Mouse (Mus musculus) kidney, embryonic 15.5 days (tissue): ENCODE measurements around the gene Nupr1l. TPM values are rescaled to one million over a fixed set of nuclear protein-coding genes. Genes with fewer than 3 reads are reported as not detected.

Source experiments
- ATAC-seq: fragments of 200-750 bp; cut with Nextera tagmentation; replicated peaks from 2 replicates; pipeline ENCODE4 v1.8.0; 2017; ENCODE audit warnings: moderate TSS enrichment; ENCODE audit not compliant: low FRiP score
- H3K27ac ChIP-seq: fragments of 300-500 bp; sonication (generic); 2 replicates; pipeline ENCODE4 v1.5.1; 2015; ENCODE audit warnings: mild to moderate bottlenecking, inconsistent platforms
- H3K27me3 ChIP-seq: fragments of 300-500 bp; sonication (generic); 2 replicates; pipeline ENCODE4 v1.6.1; 2015; ENCODE audit warnings: inconsistent platforms
- H3K36me3 ChIP-seq: fragments of 300-500 bp; sonication (generic); 2 replicates; pipeline ENCODE4 v1.6.1; 2015; ENCODE audit warnings: inconsistent platforms
- H3K4me1 ChIP-seq: fragments of 300-500 bp; sonication (generic); 2 replicates; pipeline ENCODE4 v1.6.1; 2015; ENCODE audit warnings: inconsistent platforms
- H3K4me2 ChIP-seq: fragments of 300-500 bp; sonication (generic); 2 replicates; pipeline ENCODE4 v1.6.1; 2015; ENCODE audit warnings: moderate library complexity, mild to moderate bottlenecking, inconsistent platforms
- H3K4me3 ChIP-seq: fragments of 300-500 bp; sonication (generic); replicated peaks from 2 replicates; pipeline ENCODE4 v1.5.1; 2015; ENCODE audit warnings: mild to moderate bottlenecking, inconsistent platforms
- H3K9ac ChIP-seq: fragments of 300-500 bp; sonication (generic); 2 replicates; pipeline ENCODE4 v1.6.1; 2015; ENCODE audit warnings: mild to moderate bottlenecking, inconsistent platforms
- H3K9me3 ChIP-seq: fragments of 300-500 bp; sonication (generic); replicated peaks from 2 replicates; pipeline ENCODE4 v1.6.1; 2016; ENCODE audit warnings: inconsistent platforms
- WGBS: fragments of 180-500 bp; shearing (Covaris S2); methylation state at CpG from one replicate; pipeline ENCODE4 v1.1.7; 2015; ENCODE audit warnings: mixed read lengths; 5-methylcytosine and 5-hydroxymethylcytosine counted together
- polyA plus RNA-seq: library from polyadenylated mRNA; unstranded; fragments of >200 nt; fragmentation: Nextera tagmentation; extraction: Ambion mirVana; gene quantifications from 2 replicates; pipeline ENCODE4 v1.2.1, GENCODE M21; 2015

Gene Nupr1l
- 3.6 and 4.2 TPM in 2 replicates for polyA plus RNA-seq

- peak within 1 kb of the TSS; percentile 96 for H3K27ac ChIP-seq
- no peaks in the 10 kb centered on the region for H3K36me3 ChIP-seq
- peak within 1 kb of the TSS; percentile 74 for H3K4me3 ChIP-seq
- under 1% methylated on average over 57 of the region's 63 CpGs for WGBS
- no peaks in the 10 kb centered on the region for H3K9me3 ChIP-seq
- H3K4me2 ChIP-seq, result peak within 1 kb of the TSS; percentile 90
- H3K9ac ChIP-seq, result peak within 1 kb of the TSS; percentile 85
- peaks cover 18% of the 10 kb centered on the region for H3K4me1 ChIP-seq
- H3K27me3 ChIP-seq, result no peaks in the 10 kb centered on the region
- peak; percentile 98 for ATAC-seq
Observed at GRCm38 (mm10) chr5:129908242-129908965, at the start of gene Nupr1l. Nupr1l (plus strand) TSS chr5:129908540.

- no peak overlapping the region for H3K27ac ChIP-seq
- peaks cover 52% of the 10 kb centered on the region for H3K36me3 ChIP-seq
- H3K4me1 ChIP-seq, result peaks cover 4% of the 10 kb centered on the region; the same call in 1 of the 2 replicates
- no peak overlapping the region for H3K9ac ChIP-seq
- no peak overlapping the region for H3K4me2 ChIP-seq
- H3K4me3 ChIP-seq, result no peak overlapping the region
- no peak for ATAC-seq
- no peaks in the 10 kb centered on the region for H3K9me3 ChIP-seq
- 94% methylated on average over 6 of the region's 6 CpGs for WGBS
- no peaks in the 10 kb centered on the region for H3K27me3 ChIP-seq
Observed at GRCm38 (mm10) chr5:129862325-129862724, 46.0 kb upstream of the Nupr1l start.

- H3K9me3 ChIP-seq, result no peaks in the 10 kb centered on the region
- no peak overlapping the region for H3K9ac ChIP-seq
- 10% methylated on average over 18 of the region's 18 CpGs for WGBS
- no peak overlapping the region for H3K27ac ChIP-seq
- H3K36me3 ChIP-seq, result peaks cover 34% of the 10 kb centered on the region
- H3K4me2 ChIP-seq, result 0 out of 2 replicates have a peak overlapping the region, but pooled peaks have one; percentile 20
- peaks cover 4% of the 10 kb centered on the region; the same call in 1 of the 2 replicates for H3K4me1 ChIP-seq
- no peak for ATAC-seq
- H3K4me3 ChIP-seq, result no peak overlapping the region
- no peaks in the 10 kb centered on the region for H3K27me3 ChIP-seq
Observed at GRCm38 (mm10) chr5:129864467-129864866, 43.9 kb upstream of the Nupr1l start.

- Histone ChIP-seq H3K9ac (no peak overlapping the region), H3K36me3 (peaks cover 20% of the 10 kb centered on the region), H3K27me3 (no peaks in the 10 kb centered on the region), H3K4me3 (no peak overlapping the region), H3K4me2 (no peak overlapping the region), H3K27ac (no peak overlapping the region), H3K9me3 (no peaks in the 10 kb centered on the region), H3K4me1 (peaks cover 4% of the 10 kb centered on the region; the same call in 1 of the 2 replicates)
- ATAC-seq, result no peak
- 86% methylated on average over 12 of the region's 12 CpGs for WGBS
Observed at GRCm38 (mm10) chr5:129865841-129866240, 42.5 kb upstream of the Nupr1l start.

GRCm38 (mm10) chr5:129869238-129869995 lies 38.9 kb upstream of the Nupr1l start:
- no peaks in the 10 kb centered on the region for H3K9me3 ChIP-seq
- H3K27me3 ChIP-seq, result no peaks in the 10 kb centered on the region
- H3K36me3 ChIP-seq, result no peaks in the 10 kb centered on the region
- H3K27ac ChIP-seq, result no peak overlapping the region
- H3K4me2 ChIP-seq, result no peak overlapping the region
- H3K4me3 ChIP-seq, result no peak overlapping the region
- 87% methylated on average over 19 of the region's 19 CpGs for WGBS
- ATAC-seq, result no peak
- H3K4me1 ChIP-seq, result peaks cover 1% of the 10 kb centered on the region; the same call in 1 of the 2 replicates
- H3K9ac ChIP-seq, result no peak overlapping the region

GRCm38 (mm10) chr5:129871238-129871637 lies 37.1 kb upstream of the Nupr1l start:
- no peaks in the 10 kb centered on the region for H3K27me3 ChIP-seq
- H3K36me3 ChIP-seq, result no peaks in the 10 kb centered on the region
- no peak overlapping the region for H3K4me3 ChIP-seq
- H3K9me3 ChIP-seq, result no peaks in the 10 kb centered on the region
- ATAC-seq, result no peak
- H3K27ac ChIP-seq, result no peak overlapping the region
- WGBS, result 76% methylated on average over 2 of the region's 2 CpGs
- H3K4me2 ChIP-seq, result no peak overlapping the region
- H3K4me1 ChIP-seq, result no peaks in the 10 kb centered on the region
- H3K9ac ChIP-seq, result no peak overlapping the region

GRCm38 (mm10) chr5:129873942-129874341 lies 34.4 kb upstream of the Nupr1l start:
- H3K4me2 ChIP-seq, result no peak overlapping the region
- WGBS, result 82% methylated on average over 12 of the region's 12 CpGs
- no peak overlapping the region for H3K27ac ChIP-seq
- no peak overlapping the region for H3K9ac ChIP-seq
- ATAC-seq, result no peak
- H3K4me1 ChIP-seq, result no peaks in the 10 kb centered on the region
- H3K36me3 ChIP-seq, result no peaks in the 10 kb centered on the region
- no peaks in the 10 kb centered on the region for H3K9me3 ChIP-seq
- no peak overlapping the region for H3K4me3 ChIP-seq
- no peaks in the 10 kb centered on the region for H3K27me3 ChIP-seq

GRCm38 (mm10) chr5:129875098-129875497 lies 33.2 kb upstream of the Nupr1l start:
- Histone ChIP-seq H3K27me3 (no peaks in the 10 kb centered on the region), H3K36me3 (peaks cover 6% of the 10 kb centered on the region), H3K9me3 (no peaks in the 10 kb centered on the region), H3K27ac (no peak overlapping the region), H3K4me1 (no peaks in the 10 kb centered on the region), H3K4me3 (no peak overlapping the region), H3K9ac (no peak overlapping the region), H3K4me2 (no peak overlapping the region)
- 81% methylated on average over 11 of the region's 11 CpGs for WGBS
- no peak for ATAC-seq

- no peak overlapping the region for H3K9ac ChIP-seq
- H3K9me3 ChIP-seq, result no peaks in the 10 kb centered on the region
- no peak for ATAC-seq
- no peak overlapping the region for H3K27ac ChIP-seq
- no peak overlapping the region for H3K4me3 ChIP-seq
- H3K4me1 ChIP-seq, result no peaks in the 10 kb centered on the region
- no peak overlapping the region for H3K4me2 ChIP-seq
- H3K27me3 ChIP-seq, result no peaks in the 10 kb centered on the region
- WGBS, result 68% methylated on average over 9 of the region's 9 CpGs
- peaks cover 31% of the 10 kb centered on the region for H3K36me3 ChIP-seq
Observed at GRCm38 (mm10) chr5:129877731-129878455, 30.4 kb upstream of the Nupr1l start.

- Histone ChIP-seq H3K9ac (no peak overlapping the region), H3K4me3 (no peak overlapping the region), H3K9me3 (no peaks in the 10 kb centered on the region), H3K27ac (no peak overlapping the region), H3K36me3 (peaks cover 38% of the 10 kb centered on the region), H3K4me2 (no peak overlapping the region), H3K4me1 (no peaks in the 10 kb centered on the region), H3K27me3 (no peaks in the 10 kb centered on the region)
- no peak for ATAC-seq
- 47% methylated on average over 2 of the region's 2 CpGs for WGBS
Observed at GRCm38 (mm10) chr5:129878946-129879345, 29.4 kb upstream of the Nupr1l start.

- Histone ChIP-seq H3K9me3 (no peaks in the 10 kb centered on the region), H3K36me3 (peaks cover 47% of the 10 kb centered on the region), H3K27ac (no peak overlapping the region), H3K4me1 (peaks cover 3% of the 10 kb centered on the region; the same call in 1 of the 2 replicates), H3K9ac (no peak overlapping the region), H3K27me3 (no peaks in the 10 kb centered on the region), H3K4me3 (no peak overlapping the region), H3K4me2 (no peak overlapping the region)
- WGBS, result 55% methylated on average over 3 of the region's 3 CpGs
- no peak for ATAC-seq
Observed at GRCm38 (mm10) chr5:129879888-129880287, 28.5 kb upstream of the Nupr1l start.

GRCm38 (mm10) chr5:129886271-129886670 lies 22.1 kb upstream of the Nupr1l start:
- peak overlapping the region; percentile 98; the same call in 1 of the 2 replicates for H3K27ac ChIP-seq
- H3K4me1 ChIP-seq, result peaks cover 16% of the 10 kb centered on the region
- WGBS, result 33% methylated on average over 10 of the region's 10 CpGs
- no peak for ATAC-seq
- H3K36me3 ChIP-seq, result peaks cover 37% of the 10 kb centered on the region
- peak overlapping the region; percentile 82 for H3K4me2 ChIP-seq
- peak overlapping the region; percentile 85 for H3K4me3 ChIP-seq
- no peaks in the 10 kb centered on the region for H3K27me3 ChIP-seq
- no peaks in the 10 kb centered on the region for H3K9me3 ChIP-seq
- peak overlapping the region; percentile 94 for H3K9ac ChIP-seq
